Mouse (Mus musculus) E14TG2a.4 (cell line): ENCODE measurements around the gene Olfr984.

Experiments used
- CTCF ChIP-seq: conservative IDR thresholded peaks from 2 replicates; pipeline ENCODE4 v1.5.1; 2014; ENCODE audit warnings: low read length
- POU5F1 ChIP-seq: IDR thresholded peaks from 2 replicates; pipeline ENCODE4 v1.6.1; 2014; ENCODE audit warnings: low read length, borderline replicate concordance

DNA sequence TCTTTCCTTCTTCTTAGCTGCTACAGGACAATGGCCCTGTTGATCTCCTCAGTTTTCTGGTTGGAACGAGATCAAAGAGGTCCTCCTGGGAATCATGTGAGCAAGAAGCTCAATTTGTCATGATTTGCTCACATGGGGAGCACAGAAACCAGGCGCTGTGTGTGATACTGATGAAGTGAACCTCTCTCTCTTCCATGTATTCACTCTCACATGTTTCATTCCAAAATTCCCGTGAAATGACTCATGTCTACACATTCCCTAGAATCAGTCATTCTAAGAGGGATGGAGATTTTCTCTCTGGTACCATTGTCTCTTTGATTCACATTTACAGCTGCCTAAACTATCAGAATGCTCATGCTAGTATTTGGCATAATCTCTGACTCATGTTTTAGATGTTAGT lies 19.2 kb downstream of the Olfr984 start:
- TF ChIP-seq CTCF (no peak), POU5F1 (no peak)
